Comparison of ENCODE assay signal across 18 mouse cellular contexts in genomic region chr12:65571633-65572032, GRCm38 (mm10).
"Had no signal": no experiment of that assay in that cellular context is flagged by ENCODE, and none has a peak within 500 bp of the region (broad histone marks: within the 10 kb centered on the region; RNA-seq: fewer than 3 reads in every experiment).

No protein-coding gene starts in this region.

- H3K27ac ChIP-seq: midbrain, embryonic 10.5 days; midbrain, embryonic 13.5 days; neural tube, embryonic 13.5 days; neural tube, embryonic 15.5 days had no signal

- DNase-seq: lung, adult 18-20 months; lung, embryonic 14.5 days; lung, postnatal 10 days; lung, postnatal 4 days; retina, postnatal 1 day; right cerebral cortex, adult 18-20 months; right cerebral cortex, postnatal 25 days; right cerebral cortex, postnatal 4 days; spleen, adult 18-20 months; thymus, adult 18-20 months; thymus, postnatal 14 days; thymus, postnatal 36 days had no signal

- H3K9me3 ChIP-seq: midbrain, embryonic 10.5 days; midbrain, embryonic 13.5 days; neural tube, embryonic 13.5 days; neural tube, embryonic 15.5 days had no signal

- H3K4me3 ChIP-seq: midbrain, embryonic 10.5 days; midbrain, embryonic 13.5 days; myocyte; neural tube, embryonic 13.5 days; neural tube, embryonic 15.5 days had no signal

- H3K9ac ChIP-seq: lung, embryonic 14.5 days; midbrain, embryonic 13.5 days; neural tube, embryonic 13.5 days; neural tube, embryonic 15.5 days had no signal

- H3K4me1 ChIP-seq: midbrain, embryonic 10.5 days; midbrain, embryonic 13.5 days; neural tube, embryonic 13.5 days; neural tube, embryonic 15.5 days had no signal

- H3K36me3 ChIP-seq: midbrain, embryonic 10.5 days; midbrain, embryonic 13.5 days; neural tube, embryonic 13.5 days; neural tube, embryonic 15.5 days had no signal

- H3K4me2 ChIP-seq: lung, embryonic 14.5 days; midbrain, embryonic 13.5 days; neural tube, embryonic 13.5 days; neural tube, embryonic 15.5 days had no signal

- ATAC-seq: midbrain, embryonic 13.5 days; midbrain, embryonic 16.5 days had no signal

- H3K27me3 ChIP-seq: midbrain, embryonic 13.5 days; neural tube, embryonic 13.5 days; neural tube, embryonic 15.5 days had no signal
